Mouse (Mus musculus) inflammation-experienced regulatory T-cells, adult 6 months (primary cell): Measurements from ENCODE around the gene Kat2a. TPM values are rescaled to one million over a fixed set of nuclear protein-coding genes. Genes with fewer than 3 reads are reported as not detected.

Experiments used
- ATAC-seq: one replicate; pipeline ENCODE4 v1.8.0; 2017
- polyA plus RNA-seq, 3 experiments: library from polyadenylated mRNA; unstranded; fragments of 100-300 nt; shearing (Covaris generic); gene quantifications; one replicate each; pipeline ENCODE4 v1.2.1; 2017

Kat2a gene
- polyA plus RNA-seq, 3 experiments from 2014 or later: 7.0 to 12.4 (median 12.4) TPM

DNA sequence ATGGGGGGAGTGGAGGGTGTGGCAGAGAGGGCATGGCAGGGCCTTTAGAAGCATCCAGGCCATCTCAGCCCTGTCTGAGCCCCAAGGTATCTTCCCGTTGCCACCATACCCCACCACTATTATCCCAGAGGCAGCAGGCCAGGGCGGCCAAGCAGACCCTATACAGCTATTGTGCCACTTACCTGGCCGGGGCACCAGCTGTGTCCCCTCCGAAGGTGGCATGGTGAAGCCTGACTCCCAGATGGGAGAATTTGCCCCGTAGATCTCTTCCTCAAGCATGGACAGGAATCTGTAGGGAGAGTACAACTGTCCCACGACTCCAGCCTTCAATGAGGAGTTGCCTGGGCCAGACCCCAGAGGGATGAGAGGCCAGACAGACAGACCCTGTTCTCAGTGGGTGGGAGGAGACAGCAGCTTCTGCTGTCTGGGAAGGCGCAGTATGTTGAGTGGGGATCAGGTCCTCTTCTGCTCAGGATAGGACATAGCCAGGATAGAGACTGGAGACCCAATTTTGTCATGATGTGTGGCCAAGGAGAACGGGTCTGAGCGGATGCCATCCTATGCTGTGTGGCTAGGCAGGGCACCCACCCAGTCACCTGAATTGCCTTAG, 3.0 kb downstream of the Kat2a start:
- no peak for ATAC-seq

- no peak for ATAC-seq
These were observed 7.0 kb downstream of the Kat2a start for GRCm38 (mm10) chr11:100705095-100705747.

GRCm38 (mm10) chr11:100703851-100704531, 8.3 kb downstream of the Kat2a start, which contains the start of gene Dhx58:
Gene Dhx58, minus strand, starts transcription at chr11:100704271.
- peak; percentile 76 for ATAC-seq

GRCm38 (mm10) chr11:100703366-100703765, 8.9 kb downstream of the Kat2a start:
- no peak for ATAC-seq

DNA sequence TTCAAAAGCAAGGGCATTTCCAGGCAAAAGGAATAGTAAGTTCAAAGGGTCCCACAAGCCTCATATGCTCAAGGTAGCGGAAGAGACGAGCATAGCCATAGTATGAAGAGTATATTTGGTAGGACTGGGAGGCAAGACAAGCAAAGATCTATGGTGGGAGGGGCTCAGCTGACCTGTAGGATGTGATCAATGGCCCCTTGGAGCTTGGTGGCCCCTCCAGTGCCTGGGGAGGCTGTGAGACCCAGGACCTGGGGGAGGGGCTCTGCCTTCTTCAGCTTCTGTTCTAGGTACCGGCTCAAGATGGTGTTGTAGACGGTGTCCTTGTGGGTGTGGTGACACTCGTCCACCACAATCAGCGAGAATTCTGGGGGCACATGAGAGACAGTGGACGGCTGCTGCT, 9.4 kb downstream of the Kat2a start:
- peak; percentile 23 for ATAC-seq

DNA sequence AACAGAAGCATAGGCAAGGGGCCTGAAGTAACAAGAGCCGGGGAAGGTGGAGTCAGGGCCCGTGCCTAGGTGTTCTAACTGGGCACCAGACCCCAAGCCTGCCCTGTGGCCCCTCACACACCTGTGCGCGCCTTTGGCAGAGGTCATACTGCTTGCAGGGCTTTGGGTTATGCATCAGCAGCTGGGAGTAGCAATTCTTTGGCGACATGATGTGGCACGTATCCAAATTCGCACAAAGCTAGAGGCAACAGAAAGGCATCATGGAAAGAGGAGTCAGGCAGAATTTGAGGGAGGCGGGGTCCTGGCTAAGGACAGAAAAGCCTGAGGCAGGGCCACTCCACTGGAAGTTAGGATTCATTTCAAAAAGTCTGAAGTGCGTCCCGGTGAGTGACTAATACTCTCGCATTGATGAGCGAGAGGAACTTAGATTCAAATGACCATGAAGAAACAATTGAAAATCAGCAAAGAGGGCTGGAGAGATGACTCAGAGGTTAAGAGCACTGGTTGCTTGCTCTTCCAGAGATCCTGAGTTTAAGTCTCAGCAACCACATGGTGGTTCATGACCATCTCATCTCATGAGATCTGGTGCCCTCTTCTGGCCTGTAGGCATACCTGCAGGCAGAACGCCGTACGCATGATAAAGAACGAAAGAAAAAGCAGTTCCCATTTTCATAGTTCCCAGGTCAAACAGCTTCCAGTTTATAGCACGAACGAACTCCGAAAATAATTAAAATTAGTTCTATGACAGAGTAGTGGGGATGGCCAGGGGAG, 10.0 kb downstream of the Kat2a start:
- peak; percentile 72 for ATAC-seq

- ATAC-seq: no peak
These were observed 11.0 kb downstream of the Kat2a start for GRCm38 (mm10) chr11:100701301-100701700.

DNA sequence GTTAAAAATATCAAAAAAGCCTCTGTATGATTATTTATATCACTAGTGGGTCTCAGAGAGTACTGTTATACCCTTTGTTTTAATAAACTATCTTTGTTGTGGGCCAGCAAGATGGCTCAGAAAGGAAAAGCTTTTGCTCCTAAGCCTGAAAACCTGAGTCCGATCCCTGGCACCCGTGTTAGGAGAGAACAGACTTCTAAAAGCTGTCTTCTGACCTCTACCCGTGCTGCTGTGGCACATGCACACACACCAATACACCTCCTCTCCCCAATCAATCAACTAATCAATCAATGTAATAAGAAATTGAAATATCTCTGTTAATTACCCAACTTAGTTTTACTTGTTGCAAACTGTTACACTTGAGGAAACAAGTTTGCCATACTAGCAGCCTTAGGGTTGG, 11.6 kb downstream of the Kat2a start:
- no peak for ATAC-seq

- ATAC-seq: no peak
These were observed 14.3 kb downstream of the Kat2a start for GRCm38 (mm10) chr11:100697921-100698320.

DNA sequence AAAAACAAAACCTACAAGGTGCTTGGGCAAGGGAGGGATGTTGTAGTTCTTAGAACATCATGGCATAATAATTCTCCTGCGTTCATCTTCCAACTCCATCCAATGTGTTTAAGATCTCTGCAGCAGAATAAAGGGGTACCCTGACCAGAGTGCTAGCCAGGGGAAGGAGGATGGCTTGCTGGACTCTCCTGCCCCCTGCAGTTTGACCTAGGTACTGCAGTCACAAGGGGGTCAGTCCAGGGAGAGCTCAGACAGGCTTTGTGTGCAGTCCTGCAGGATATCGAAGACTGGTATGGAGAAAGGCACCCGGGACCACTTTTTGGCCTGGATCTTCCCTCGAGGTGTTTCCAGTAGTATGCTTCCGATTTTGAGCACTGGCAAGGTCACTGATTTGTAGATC, 17.3 kb downstream of the Kat2a start:
- no peak for ATAC-seq

- ATAC-seq: no peak
These were observed 19.1 kb downstream of the Kat2a start for GRCm38 (mm10) chr11:100693154-100693553.

DNA sequence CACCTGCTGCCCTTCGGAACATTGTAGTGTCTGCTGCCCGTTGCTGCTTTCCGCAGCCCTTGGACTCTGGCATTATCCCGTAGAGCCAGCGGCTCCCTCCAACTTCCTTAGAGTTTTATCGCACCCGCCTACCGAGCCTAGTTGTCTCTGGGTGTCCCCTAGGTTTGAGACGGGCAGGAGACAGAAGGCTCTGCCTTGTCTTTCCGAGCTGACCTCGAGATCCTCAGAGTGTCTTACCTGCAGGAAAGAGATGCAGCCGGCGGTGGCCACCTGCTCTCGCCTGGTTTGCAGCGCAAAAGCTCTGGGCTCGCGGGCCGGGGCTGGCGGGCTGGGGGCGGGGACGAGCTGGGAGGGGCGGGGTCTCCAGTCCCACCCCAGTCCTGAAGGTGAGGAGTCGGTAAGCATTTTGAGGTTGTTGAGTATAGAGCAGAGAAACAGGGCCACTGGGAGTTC, 20.1 kb downstream of the Kat2a start, which contains the start of gene Zfp385c:
TSS of gene Zfp385c (minus strand) at position 292 of the 453 bp plus-strand sequence.
- peak; percentile 46 for ATAC-seq

DNA sequence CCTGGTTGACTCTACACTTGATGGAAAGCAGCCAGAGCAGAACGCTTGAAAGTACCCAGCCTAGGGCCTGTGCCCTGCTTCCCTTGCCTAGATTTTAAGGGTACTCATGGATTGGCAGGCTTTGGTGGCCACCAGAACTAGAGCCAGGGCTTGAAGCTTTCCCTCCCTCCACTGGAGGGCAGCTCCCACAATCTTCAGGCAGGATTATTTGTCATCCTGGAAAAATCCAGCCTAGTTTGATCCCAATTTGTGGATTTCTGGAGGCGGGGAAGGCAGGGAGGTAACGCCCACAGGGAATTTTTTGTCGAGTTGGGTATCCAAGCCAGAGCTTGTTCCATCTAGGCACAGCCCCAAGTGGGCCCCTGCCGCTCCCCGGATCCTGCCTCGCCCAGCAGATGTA, 21.9 kb downstream of the Kat2a start:
- no peak for ATAC-seq

- ATAC-seq: no peak
These were observed 23.8 kb downstream of the Kat2a start for GRCm38 (mm10) chr11:100688443-100688842.

DNA sequence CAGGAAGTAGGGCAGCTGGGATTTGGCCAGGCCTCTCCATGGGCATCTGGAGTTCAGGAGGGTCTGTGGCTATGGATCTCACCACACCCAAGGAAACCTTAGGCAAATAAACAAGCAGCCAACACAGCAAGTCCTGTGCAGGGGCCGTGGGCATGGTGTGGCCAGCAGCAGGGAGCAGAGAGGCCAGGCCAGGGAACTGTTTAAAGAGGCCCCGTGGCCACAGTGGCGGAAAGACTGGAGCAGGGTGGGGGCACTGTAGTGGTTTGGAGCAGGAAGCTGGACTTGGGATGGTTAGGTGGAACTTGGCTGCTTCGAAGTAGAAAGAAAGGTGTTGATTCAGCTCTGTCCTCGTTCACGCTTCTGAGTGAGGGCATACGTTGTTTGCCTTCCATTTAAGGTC, 25.0 kb downstream of the Kat2a start:
- no peak for ATAC-seq

DNA sequence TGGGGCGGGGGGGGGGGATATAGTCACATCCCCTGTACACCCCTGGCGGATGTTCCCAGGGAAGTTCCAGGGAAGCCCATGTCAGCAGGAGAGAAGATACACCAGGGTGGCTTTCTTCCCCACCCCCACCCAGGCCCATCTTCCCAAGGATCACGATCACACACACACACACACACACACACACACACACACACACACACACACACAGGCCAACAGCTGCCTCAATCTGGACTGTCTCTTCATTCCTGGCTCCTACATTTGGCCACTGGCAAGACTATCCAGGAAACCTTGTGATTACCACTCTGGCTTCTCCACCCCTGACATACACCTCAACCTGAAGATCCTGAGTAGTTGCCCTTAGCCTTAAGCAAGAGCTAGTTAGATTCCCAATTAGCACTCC, 26.9 kb downstream of the Kat2a start:
- ATAC-seq: no peak

DNA sequence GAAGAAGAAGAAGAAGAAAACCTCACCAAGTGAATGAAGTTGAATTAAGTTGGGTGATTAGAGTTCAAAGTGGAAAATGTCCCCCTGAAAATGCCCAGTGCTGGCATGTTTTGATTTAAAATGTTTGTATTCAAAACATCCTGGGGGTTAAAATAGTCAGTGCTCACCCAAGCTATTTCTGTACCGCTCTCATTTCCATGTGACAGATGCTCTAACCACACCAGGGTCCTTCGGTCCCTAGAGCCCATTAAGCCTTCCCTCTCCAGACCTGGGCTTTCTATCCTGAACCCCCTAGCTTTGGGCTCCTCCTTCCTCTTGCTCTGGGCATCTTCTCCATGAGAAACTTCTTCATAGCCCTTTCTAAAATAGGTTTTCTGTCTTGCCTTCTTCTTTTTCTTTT, 28.2 kb downstream of the Kat2a start:
- ATAC-seq: no peak

DNA sequence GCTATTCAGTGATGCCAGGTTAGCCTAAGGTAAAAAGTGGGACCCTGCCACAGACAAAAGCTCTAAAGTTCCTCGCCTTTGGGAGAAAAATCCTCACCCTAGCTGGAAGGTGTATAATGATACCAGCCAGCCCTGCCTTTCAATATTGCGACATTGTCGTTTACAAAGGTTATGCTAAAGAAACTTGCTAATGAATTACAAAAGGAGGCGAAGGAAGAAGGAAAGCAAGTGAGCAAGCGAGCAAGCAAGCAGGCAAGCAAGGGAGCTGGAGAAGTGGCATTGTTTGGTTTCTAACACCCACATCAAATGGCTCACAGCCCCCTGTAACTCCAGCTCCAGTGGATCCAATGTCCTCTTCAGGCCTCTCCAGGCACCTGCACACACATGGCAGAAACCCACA, 29.7 kb downstream of the Kat2a start:
- no peak for ATAC-seq

DNA sequence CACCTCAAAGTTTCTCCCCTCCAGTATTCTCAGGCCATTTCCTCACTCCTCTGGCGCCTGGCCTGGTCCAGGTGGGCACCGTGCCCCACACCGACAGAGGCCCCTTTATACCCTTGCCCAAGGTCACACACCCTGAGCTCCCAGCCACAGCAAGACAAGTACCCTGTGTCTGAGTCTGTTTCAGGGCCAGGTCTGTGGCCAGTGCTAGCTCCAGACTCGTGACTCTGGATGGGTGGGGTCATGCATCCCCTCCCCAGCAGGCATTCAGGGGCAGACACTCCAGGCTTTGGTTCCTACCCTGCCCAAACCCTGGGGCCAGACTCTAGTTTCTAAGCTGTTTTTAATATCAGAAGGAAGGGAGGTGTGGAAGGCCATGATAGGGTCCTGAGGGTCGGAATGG, 30.4 kb downstream of the Kat2a start:
- ATAC-seq: no peak

DNA sequence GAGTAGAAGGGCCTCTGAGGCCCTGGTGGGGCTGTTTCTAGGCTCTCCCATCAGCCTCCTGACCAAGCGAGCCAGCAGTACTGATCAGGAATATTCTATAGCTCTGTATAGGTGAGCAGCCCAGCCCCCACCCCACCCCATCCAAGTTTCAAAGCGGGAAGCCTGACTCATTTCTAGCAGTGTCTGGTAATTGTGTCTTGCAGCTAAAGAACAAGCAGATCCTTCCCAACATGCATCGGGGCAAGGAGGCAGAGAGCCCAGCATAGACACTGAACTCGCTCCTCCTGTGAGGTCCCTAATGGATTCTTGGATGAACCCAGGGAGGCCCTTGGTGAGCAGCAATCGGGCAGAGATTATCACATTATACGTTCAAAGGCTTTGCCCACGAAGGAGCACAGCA, 34.5 kb downstream of the Kat2a start:
- ATAC-seq: no peak

GRCm38 (mm10) chr11:100673169-100673568, 39.1 kb downstream of the Kat2a start:
- ATAC-seq: no peak

- no peak for ATAC-seq
These were observed 40.3 kb downstream of the Kat2a start for GRCm38 (mm10) chr11:100671956-100672355.

DNA sequence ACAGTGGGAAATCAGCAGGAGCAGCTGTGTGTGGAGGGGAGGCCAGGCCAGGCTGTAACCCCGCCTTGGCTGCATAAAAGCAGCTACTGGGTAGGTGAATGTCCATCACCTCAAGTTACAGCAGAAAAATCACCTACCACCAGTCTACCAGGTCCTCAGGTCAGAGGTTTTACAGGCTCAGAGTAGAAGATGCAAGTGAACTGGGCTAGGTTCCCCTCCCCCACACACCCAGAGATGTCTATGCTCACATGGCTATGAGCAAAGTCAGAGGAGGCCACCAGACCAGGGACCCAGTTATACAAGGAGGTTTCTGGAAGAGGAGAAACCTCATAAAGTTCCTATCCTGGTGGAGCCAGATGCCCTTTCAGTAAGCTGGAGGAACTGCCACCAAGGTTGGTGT, 41.2 kb downstream of the Kat2a start:
- ATAC-seq: no peak
